Mouse (Mus musculus) retina, embryonic 14.5 days (tissue): ENCODE results near the gene Otud3.
"Not testable (repeated sequence)": the region's sequence is repeated elsewhere in the genome, so short reads cannot be mapped to it uniquely, and the experiment has no call there.

Experiments
- DNase-seq: peaks from one replicate; pipeline ENCODE4 v3.0.0-alpha.2; 2015; ENCODE audit warnings: low spot score

Gene Otud3

GRCm38 (mm10) chr4:138913797-138914196 lies at the start of gene Otud3:
Gene Otud3, minus strand, starts transcription at chr4:138913945.
- DNase-seq = peak; percentile 98

GRCm38 (mm10) chr4:138962719-138963118 lies 49.0 kb upstream of the Otud3 start:
- no peak for DNase-seq

GRCm38 (mm10) chr4:138959926-138960325 lies 46.2 kb upstream of the Otud3 start:
- no peak for DNase-seq

GRCm38 (mm10) chr4:138959120-138959519 lies 45.4 kb upstream of the Otud3 start:
- DNase-seq = no peak

GRCm38 (mm10) chr4:138958612-138959011 lies 44.9 kb upstream of the Otud3 start:
- DNase-seq = no peak

GRCm38 (mm10) chr4:138948257-138948656 lies 34.5 kb upstream of the Otud3 start:
- DNase-seq = no peak

- peak; percentile 71 for DNase-seq
Measured at GRCm38 (mm10) chr4:138943730-138944129, 30.0 kb upstream of the Otud3 start.

- DNase-seq = no peak
Measured at GRCm38 (mm10) chr4:138941966-138942365, 28.2 kb upstream of the Otud3 start.

- peak; percentile 47 for DNase-seq
Measured at GRCm38 (mm10) chr4:138941401-138941800, 27.7 kb upstream of the Otud3 start.

- DNase-seq = no peak
Measured at GRCm38 (mm10) chr4:138939481-138939880, 25.7 kb upstream of the Otud3 start.

GRCm38 (mm10) chr4:138938495-138939269 lies 24.9 kb upstream of the Otud3 start:
- no peak for DNase-seq

GRCm38 (mm10) chr4:138934456-138935145 lies 20.9 kb upstream of the Otud3 start:
- DNase-seq = no peak

- DNase-seq = no peak
Measured at GRCm38 (mm10) chr4:138933862-138934261, 20.1 kb upstream of the Otud3 start.

GRCm38 (mm10) chr4:138925561-138925960 lies 11.8 kb upstream of the Otud3 start:
- DNase-seq = no peak

- peak; percentile 95 for DNase-seq
Measured at GRCm38 (mm10) chr4:138922131-138922459, 8.3 kb upstream of the Otud3 start.

- DNase-seq = no peak
Measured at GRCm38 (mm10) chr4:138921254-138922130, 7.7 kb upstream of the Otud3 start.

- no peak for DNase-seq
Measured at GRCm38 (mm10) chr4:138917282-138917681, 3.5 kb upstream of the Otud3 start.

GRCm38 (mm10) chr4:138913141-138913787 lies 481 bp downstream of the Otud3 start:
- DNase-seq = no peak

GRCm38 (mm10) chr4:138905624-138906337 lies 8.0 kb downstream of the Otud3 start:
- DNase-seq = no peak

- DNase-seq = no peak
Measured at GRCm38 (mm10) chr4:138899361-138899760, 14.4 kb downstream of the Otud3 start.

- not testable (repeated sequence) for DNase-seq
Measured at GRCm38 (mm10) chr4:138893789-138894188, 20.0 kb downstream of the Otud3 start.
